Mouse (Mus musculus) adrenal gland, postnatal 4 days (tissue): ENCODE measurements around the gene Gm13030. TPM values are rescaled to one million over a fixed set of nuclear protein-coding genes. Genes with fewer than 3 reads are reported as not detected.

Experiments used
- total RNA-seq, 2 experiments: library from RNA; stranded (reverse); gene quantifications; 2 replicates each; pipeline ENCODE4 v1.2.3; 2021

Gm13030 gene
- total RNA-seq, 2 experiments from 2014 or later: not detected

Other genes with a start within 250 kb of the Gm13030 start
- under 1 TPM; 0.56 to 0.78 TPM for gene Vwa5b1, start 238.1 kb downstream of the Gm13030 start, total RNA-seq
- gene Pla2g2c, start 149.2 kb downstream of the Gm13030 start, total RNA-seq: under 1 TPM; 0.42 to 0.73 TPM
- gene Ubxn10, start 136.8 kb downstream of the Gm13030 start, total RNA-seq: 1 to 10 TPM; 1.8 to 2.4 TPM
- gene Pla2g2f, start 116.3 kb downstream of the Gm13030 start, total RNA-seq: 10 to 100 TPM in 1 of 2 experiments, 1 to 10 TPM in 1; 9.7 to 10.1 TPM
- gene Pla2g2d, start 98.2 kb downstream of the Gm13030 start, total RNA-seq: 1 to 10 TPM; 1.1 to 1.4 TPM
- 10 to 100 TPM; 31.0 to 32.6 TPM for gene Pla2g5, start 10.5 kb downstream of the Gm13030 start, total RNA-seq
- gene Pla2g2e, start 4.0 kb upstream of the Gm13030 start, total RNA-seq: 1 to 10 TPM; 1.3 to 1.5 TPM
- 10 to 100 TPM in 1 of 2 experiments, 1 to 10 TPM in 1; 9.1 to 10.1 TPM for gene Otud3, start 40.0 kb upstream of the Gm13030 start, total RNA-seq
- gene Rnf186, start 93.1 kb upstream of the Gm13030 start, total RNA-seq: 1 to 10 TPM in 1 of 2 experiments, not detected in 1; 1.2 TPM
- gene Tmco4, start 98.9 kb upstream of the Gm13030 start, total RNA-seq: 10 to 100 TPM; 16.4 to 20.8 TPM
- under 1 TPM; 0.76 to 0.84 TPM for gene Htr6, start 201.6 kb upstream of the Gm13030 start, total RNA-seq
- 10 to 100 TPM; 47.4 to 49.2 TPM for gene Nbl1, start 219.0 kb upstream of the Gm13030 start, total RNA-seq